Mouse (Mus musculus) liver, postnatal 0 days (tissue): ENCODE measurements around the gene Grik4. TPM values are rescaled to one million over a fixed set of nuclear protein-coding genes. Genes with fewer than 3 reads are reported as not detected.

Experiments
- ATAC-seq: fragments of 200-750 bp; cut with Nextera tagmentation; 2 replicates; pipeline ENCODE4 v1.8.0; 2017; ENCODE audit warnings: mild to moderate bottlenecking, moderate library complexity
- DNase-seq: peaks from one replicate; pipeline ENCODE4 v3.0.0-alpha.2; 2016
- H3K27ac ChIP-seq: fragments of 300-500 bp; sonication (generic); 2 replicates; pipeline ENCODE4 v1.5.1; 2014; ENCODE audit warnings: antibody characterized with exemption, moderate library complexity, mild to moderate bottlenecking, low read depth
- H3K27me3 ChIP-seq: fragments of 300-500 bp; sonication (generic); 2 replicates; pipeline ENCODE4 v1.6.1; 2014; ENCODE audit warnings: low read length, control low read depth, mixed read lengths; ENCODE audit not compliant: insufficient read depth
- H3K36me3 ChIP-seq: fragments of 300-500 bp; sonication (generic); replicated peaks from 2 replicates; pipeline ENCODE4 v1.6.1; 2014; ENCODE audit warnings: mild to moderate bottlenecking, control low read depth, low read length, moderate library complexity, mixed read lengths; ENCODE audit not compliant: insufficient read depth
- H3K4me1 ChIP-seq: fragments of 300-500 bp; sonication (generic); 2 replicates; pipeline ENCODE4 v1.6.1; 2014; ENCODE audit warnings: antibody characterized with exemption, mild to moderate bottlenecking, control low read depth; ENCODE audit not compliant: insufficient read depth
- H3K4me2 ChIP-seq: fragments of 300-500 bp; sonication (generic); 2 replicates; pipeline ENCODE4 v1.6.1; 2014; ENCODE audit warnings: low read depth, mild to moderate bottlenecking, low read length, moderate library complexity, mixed read lengths
- H3K4me3 ChIP-seq: fragments of 300-500 bp; sonication (generic); 2 replicates; pipeline ENCODE4 v1.5.1; 2014; ENCODE audit warnings: low read depth, low read length
- H3K9ac ChIP-seq: fragments of 300-500 bp; sonication (generic); replicated peaks from 2 replicates; pipeline ENCODE4 v1.6.1; 2014; ENCODE audit warnings: mild to moderate bottlenecking, moderate library complexity
- H3K9me3 ChIP-seq: fragments of 300-500 bp; sonication (generic); 2 replicates; pipeline ENCODE4 v1.6.1; 2016; ENCODE audit warnings: mild to moderate bottlenecking, control low read depth, low read length, mixed read lengths
- CTCF ChIP-seq: sonication (generic); IDR thresholded peaks from 2 replicates; pipeline ENCODE4 v1.5.1; 2016; ENCODE audit warnings: antibody characterized with exemption, low read depth
- EP300 ChIP-seq: IDR thresholded peaks from 2 replicates; pipeline ENCODE4 v1.6.1; 2016; ENCODE audit warnings: antibody characterized with exemption, low read depth, mild to moderate bottlenecking
- WGBS: fragments of 180-500 bp; shearing (Covaris S2); extraction: QIAGEN DNeasy Blood & Tissue Kit; methylation state at CpG from one replicate; pipeline ENCODE4 v1.1.7; 2014; ENCODE audit not compliant: insufficient replicate concordance; 5-methylcytosine and 5-hydroxymethylcytosine counted together
- polyA plus RNA-seq: library from polyadenylated mRNA; unstranded; fragments of >200 nt; fragmentation: Nextera tagmentation; extraction: Ambion mirVana; gene quantifications from 2 replicates; pipeline ENCODE4 v1.2.1, GENCODE M21; 2015

Gene Grik4
- polyA plus RNA-seq, 1 experiment from 2014 or later, result 0.08 TPM

DNA sequence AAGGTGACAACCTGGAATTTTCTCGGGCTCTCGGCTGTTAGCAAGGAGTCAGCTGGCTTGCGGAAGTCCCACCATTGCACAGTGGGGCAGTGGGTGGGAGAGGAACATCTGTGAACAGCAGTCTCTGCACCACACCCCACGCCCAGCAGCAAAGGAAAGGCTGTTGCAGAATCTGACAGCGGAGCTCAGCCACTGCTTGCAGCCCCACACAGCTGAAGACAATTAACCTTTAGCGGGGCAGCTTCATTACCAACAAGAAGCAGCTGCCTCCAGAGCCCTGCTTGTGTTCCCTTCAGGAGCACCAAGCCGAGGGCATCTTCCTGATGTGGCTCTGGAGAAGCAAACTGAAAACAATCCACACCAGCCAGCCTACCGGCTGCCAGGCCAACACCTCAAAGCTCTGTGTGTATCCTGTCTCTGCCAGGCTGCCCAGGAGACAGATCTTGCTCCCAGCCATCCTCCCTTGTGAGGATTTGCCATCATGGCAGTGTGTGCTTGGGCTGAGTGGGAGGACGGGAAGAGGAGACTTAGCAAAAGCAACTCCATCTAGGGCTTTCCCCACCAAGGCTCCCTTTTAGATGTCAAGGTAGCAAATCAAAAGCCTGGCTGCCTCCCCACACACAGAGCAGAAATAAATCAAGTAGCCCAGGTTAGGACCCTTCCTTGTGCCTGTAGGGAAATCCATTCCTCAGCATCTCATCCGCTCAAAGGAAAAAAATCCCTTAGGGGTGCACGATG lies 179.3 kb downstream of the Grik4 start:
- Histone ChIP-seq H3K27ac (no peak overlapping the region), H3K27me3 (no peaks in the 10 kb centered on the region), H3K4me2 (no peak overlapping the region), H3K9me3 (no peaks in the 10 kb centered on the region), H3K4me3 (no peak overlapping the region), H3K4me1 (no peaks in the 10 kb centered on the region), H3K36me3 (no peaks in the 10 kb centered on the region), H3K9ac (no peak overlapping the region)
- WGBS, result 58% methylated on average over 11 of the region's 11 CpGs
- ATAC-seq, result no peak
- no peak for TF ChIP-seq CTCF
- TF ChIP-seq EP300, result no peak
- no peak for DNase-seq

DNA sequence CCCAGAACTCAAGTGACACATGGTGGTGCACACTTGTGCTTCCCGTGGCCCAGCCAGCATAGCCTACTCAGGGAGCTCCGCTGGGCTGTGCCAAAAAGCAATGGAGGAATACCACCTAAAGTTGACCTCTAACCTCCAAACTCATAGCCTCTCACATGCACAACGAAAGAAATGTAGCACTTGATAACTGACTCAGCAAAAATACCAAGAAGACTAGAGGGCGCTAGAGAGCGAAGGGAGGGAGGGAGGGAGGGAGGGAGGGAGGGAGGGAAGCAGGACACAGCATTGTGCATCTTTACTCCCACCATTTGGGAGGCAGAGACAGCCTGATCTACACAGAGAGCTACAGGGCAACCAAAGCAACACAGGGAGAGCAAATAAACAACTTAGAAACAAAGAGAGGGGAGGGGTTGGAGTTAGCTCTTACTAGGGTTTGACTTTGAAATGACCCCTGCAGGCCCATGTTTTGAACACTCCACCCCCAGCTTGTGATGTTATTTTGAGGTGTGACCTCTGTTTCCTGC lies 185.5 kb downstream of the Grik4 start:
- no peak for ATAC-seq
- H3K4me2 ChIP-seq, result no peak overlapping the region
- peak; percentile 32 for TF ChIP-seq CTCF
- no peak for TF ChIP-seq EP300
- H3K4me3 ChIP-seq, result no peak overlapping the region
- no peaks in the 10 kb centered on the region for H3K4me1 ChIP-seq
- DNase-seq, result no peak
- H3K36me3 ChIP-seq, result no peaks in the 10 kb centered on the region
- H3K9ac ChIP-seq, result no peak overlapping the region
- H3K27ac ChIP-seq, result no peak overlapping the region
- no peaks in the 10 kb centered on the region for H3K9me3 ChIP-seq
- no peaks in the 10 kb centered on the region for H3K27me3 ChIP-seq
- WGBS, result 38% methylated on average over 5 of the region's 5 CpGs

DNA sequence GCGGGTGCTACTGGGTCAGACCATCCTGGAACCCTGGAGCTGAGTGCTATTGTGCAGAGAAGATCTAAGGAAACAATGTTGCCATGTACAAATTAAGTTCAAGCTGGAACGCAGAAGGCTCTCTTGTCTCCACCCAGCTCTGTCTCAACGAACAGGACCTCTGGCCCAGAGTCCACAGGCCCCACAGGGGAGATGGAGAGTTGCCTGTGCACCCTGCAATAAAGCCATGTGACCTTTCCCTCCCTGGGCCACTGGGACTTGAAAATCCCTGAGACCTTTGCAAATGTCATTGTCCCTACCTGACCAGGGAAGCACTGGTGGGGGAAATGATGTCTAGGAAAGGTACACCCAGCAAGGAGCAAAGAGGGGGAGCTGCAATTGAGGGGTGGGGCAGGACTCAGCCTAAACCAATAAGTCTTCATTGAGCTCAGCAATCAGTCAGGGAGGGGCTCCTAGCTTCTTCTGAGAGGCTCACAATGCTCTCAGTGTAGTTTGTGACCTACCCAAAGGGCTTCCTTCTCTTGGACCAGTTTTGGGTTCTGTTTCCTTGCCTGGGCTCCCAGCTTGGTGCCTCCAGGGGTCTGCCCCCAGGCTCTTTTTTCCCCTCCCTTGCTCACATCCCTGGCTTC lies 187.2 kb downstream of the Grik4 start:
- 61% methylated on average over 3 of the region's 3 CpGs for WGBS
- ATAC-seq (no peak), DNase-seq (no peak)

DNA sequence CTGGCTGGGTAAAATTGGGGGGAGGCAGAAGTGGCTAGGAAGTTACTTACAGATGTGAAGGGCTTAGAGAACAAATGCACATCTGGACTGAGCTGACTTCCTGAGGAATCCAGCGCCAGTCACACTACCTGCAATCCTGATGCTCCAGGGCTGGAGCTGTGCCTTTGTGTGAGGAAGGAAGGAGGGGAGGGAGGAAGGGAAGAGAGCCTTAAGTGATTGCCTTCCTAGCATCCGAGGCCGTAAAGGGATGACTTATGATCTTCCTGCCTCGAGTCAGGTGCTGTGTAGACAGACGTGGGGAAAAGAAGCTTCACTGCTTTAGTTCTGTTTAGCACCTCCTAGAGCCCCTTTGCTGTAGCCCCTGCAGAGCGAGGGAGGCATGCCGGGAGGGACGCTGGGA lies 189.6 kb downstream of the Grik4 start:
- TF ChIP-seq EP300 (no peak), CTCF (no peak)
- Histone ChIP-seq H3K4me1 (0 out of 2 replicates have a peak, but pooled peaks cover 5% of the 10 kb centered on the region), H3K4me3 (no peak overlapping the region), H3K27me3 (no peaks in the 10 kb centered on the region), H3K36me3 (no peaks in the 10 kb centered on the region), H3K9me3 (no peaks in the 10 kb centered on the region), H3K4me2 (no peak overlapping the region), H3K27ac (no peak overlapping the region), H3K9ac (no peak overlapping the region)
- 31% methylated on average over 8 of the region's 8 CpGs for WGBS
- ATAC-seq, result no peak
- DNase-seq, result no peak

More for the DNA sequence above, 187.2 kb downstream of the Grik4 start:
- H3K4me2 ChIP-seq, result no peak overlapping the region
- H3K9ac ChIP-seq, result no peak overlapping the region
- TF ChIP-seq EP300 (no peak), CTCF (no peak)
- H3K4me1 ChIP-seq, result no peaks in the 10 kb centered on the region
- H3K4me3 ChIP-seq, result no peak overlapping the region
- no peaks in the 10 kb centered on the region for H3K36me3 ChIP-seq
- H3K9me3 ChIP-seq, result no peaks in the 10 kb centered on the region
- no peaks in the 10 kb centered on the region for H3K27me3 ChIP-seq
- no peak overlapping the region for H3K27ac ChIP-seq

DNA sequence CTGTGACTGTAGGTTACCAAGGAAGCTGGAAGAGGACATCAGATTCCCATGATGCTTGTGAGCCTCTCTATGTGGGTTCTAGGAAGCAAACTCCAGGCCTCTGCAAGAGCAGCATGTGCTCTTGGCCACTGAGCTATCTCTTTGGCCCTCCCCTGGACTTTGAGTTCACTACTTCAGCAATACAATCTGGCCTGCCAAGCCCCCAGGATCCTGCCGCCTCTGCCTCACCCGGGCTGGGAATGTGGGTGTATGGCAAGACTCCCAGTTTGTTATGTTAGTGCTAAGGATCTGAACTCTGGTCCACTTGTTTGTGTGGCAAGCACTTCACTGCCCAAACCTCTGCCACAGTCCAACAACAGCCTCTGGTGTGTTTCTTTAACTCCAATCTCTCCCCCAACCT lies 193.1 kb downstream of the Grik4 start:
- no peak for DNase-seq
- TF ChIP-seq CTCF (no peak), EP300 (no peak)
- Histone ChIP-seq H3K4me3 (no peak overlapping the region), H3K27me3 (no peaks in the 10 kb centered on the region), H3K36me3 (no peaks in the 10 kb centered on the region), H3K9ac (no peak overlapping the region), H3K4me1 (0 out of 2 replicates have a peak, but pooled peaks cover 5% of the 10 kb centered on the region), H3K27ac (no peak overlapping the region), H3K9me3 (no peaks in the 10 kb centered on the region), H3K4me2 (no peak overlapping the region)
- ATAC-seq, result peak; percentile 49; the same call in 1 of the 2 replicates
- 40% methylated on average over 2 of the region's 2 CpGs for WGBS

DNA sequence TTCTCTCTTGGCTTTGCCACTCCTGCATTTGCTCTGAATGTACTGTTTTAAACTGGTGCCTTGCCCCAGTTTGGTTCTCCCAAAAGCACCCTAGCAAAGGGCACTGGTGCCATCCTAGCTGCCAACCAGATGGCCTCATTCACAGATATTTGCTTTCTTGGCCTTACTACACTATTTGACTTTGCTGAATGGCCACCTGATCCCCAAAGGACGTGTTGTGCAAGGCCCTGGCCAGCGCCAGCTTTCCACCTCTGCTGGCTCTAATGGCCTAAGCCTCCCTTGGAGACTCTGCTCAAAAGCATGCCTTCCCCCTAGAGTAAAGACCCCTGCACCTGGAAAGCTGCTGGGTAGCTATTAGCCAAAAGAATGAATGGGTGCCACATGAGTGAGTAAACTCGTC lies 194.1 kb downstream of the Grik4 start:
- Histone ChIP-seq H3K36me3 (no peaks in the 10 kb centered on the region), H3K4me2 (no peak overlapping the region), H3K27ac (no peak overlapping the region), H3K27me3 (no peaks in the 10 kb centered on the region), H3K4me3 (no peak overlapping the region), H3K9ac (no peak overlapping the region), H3K9me3 (no peaks in the 10 kb centered on the region), H3K4me1 (0 out of 2 replicates have a peak, but pooled peaks cover 5% of the 10 kb centered on the region)
- no peak for TF ChIP-seq EP300
- TF ChIP-seq CTCF, result no peak
- 51% methylated on average over 3 of the region's 3 CpGs for WGBS
- DNase-seq (peak; percentile 64), ATAC-seq (peak; percentile 84)
